Mouse (Mus musculus) CH12.LX (cell line): ENCODE results near the gene Tor3a.

Source experiments
- CHD2 ChIP-seq: IDR thresholded peaks from 2 replicates; pipeline ENCODE4 v1.6.1; 2011; ENCODE audit warnings: low read length, improper control_type of control experiment
- MEF2A ChIP-seq: IDR thresholded peaks from 2 replicates; pipeline ENCODE4 v1.6.1; 2014; ENCODE audit warnings: low read depth, mild to moderate bottlenecking, inconsistent platforms, low read length, improper control_type of control experiment, borderline replicate concordance
- ZMIZ1 ChIP-seq: IDR thresholded peaks from 2 replicates; pipeline ENCODE4 v1.6.1; 2012; ENCODE audit warnings: low read depth, mild to moderate bottlenecking, inconsistent platforms, low read length, improper control_type of control experiment

DNA sequence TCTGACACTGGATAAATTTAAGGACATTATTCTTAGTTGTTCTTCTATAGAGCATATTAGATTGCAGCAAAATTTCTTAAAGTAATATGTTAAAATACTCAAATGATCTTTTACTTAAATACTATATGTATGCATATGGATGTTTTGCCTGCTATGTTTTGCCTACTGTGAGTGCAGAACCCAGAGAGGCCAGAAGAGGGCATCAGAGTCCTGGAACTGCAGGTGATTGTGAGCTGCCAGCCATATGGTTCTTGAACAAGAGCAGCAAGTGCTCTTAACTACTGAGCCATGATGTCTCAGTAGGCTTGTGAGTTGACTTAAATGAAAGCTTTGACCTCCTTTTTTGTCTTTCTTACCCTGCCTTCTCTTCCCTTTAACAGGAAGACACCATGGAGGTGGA lies 43.2 kb downstream of the Tor3a start:
- no peak for TF ChIP-seq MEF2A
- TF ChIP-seq ZMIZ1, result no peak
- no peak for TF ChIP-seq CHD2
